ENCODE assay signal across 8 mouse cellular contexts in genomic region chr13:45966586-45966985, GRCm38 (mm10). TPM values are rescaled to one million over a fixed set of nuclear protein-coding genes. Genes with fewer than 3 reads are reported as not detected.
DNase-seq lines count a peak whose midpoint lies in the region; ATAC-seq and TF ChIP-seq lines count a peak whose summit lies in the region.

No protein-coding gene starts in this region.

- H3K4me3 ChIP-seq in CH12.LX (replicated peaks in 1 of 3; ENCODE audit: low read depth in 2 of 3, low read length in 2 of 3, poor library complexity in 1 of 3), result peak overlapping the region; percentile 36 to 84 (median 39)
- peak overlapping the region; percentile 87 for H3K4me3 ChIP-seq in limb, embryonic 14.5 days (replicated peaks; ENCODE audit: low read length)

- in situ Hi-C loops in CH12.LX (cut with MboI; ENCODE audit: low pct_ligation_motif_present, low pct_unique_long_range_greater_than_20kb, low sequenced_read_pairs), result loop anchor here (10.0 to 25.0 kb wide), 2 partner anchors 102 to 279 kb away; no protein-coding TSS in a partner anchor

- peak; percentile 70 for TF ChIP-seq RAD21 in CH12.LX (IDR thresholded peaks at IDR 0.05; ENCODE audit: low read depth, low read length)

- TF ChIP-seq POLR2A in CH12.LX (IDR thresholded peaks at IDR 0.05; ENCODE audit: low read depth, low read length), result no peak
- TF ChIP-seq POLR2A in limb, embryonic 14.5 days (IDR thresholded peaks at IDR 0.05; ENCODE audit: borderline replicate concordance, extremely low read depth, insufficient read depth, insufficient read length), result no peak

- DNase-seq in 3134 (ENCODE audit: extremely low read depth, insufficient read length, low spot score), result peak; percentile 38
- DNase-seq in CH12.LX (ENCODE audit: extremely low read depth), result peak; percentile 83
- DNase-seq in embryo, embryonic 9.5 days (ENCODE audit: extremely low spot score), result peak; percentile 40
- peak; percentile 29 for DNase-seq in heart, postnatal 4 days
- DNase-seq in limb, embryonic 14.5 days (ENCODE audit: low spot score), result peak; percentile 68
- DNase-seq in naive thymus-derived CD4-positive, alpha-beta T cell, adult 2 months (ENCODE audit: low read depth), result peak; percentile 70
- no peak for DNase-seq in ovary, postnatal 10 days (ENCODE audit: low spot score)
- no peak for DNase-seq in layer of hippocampus, postnatal 25 days (ENCODE audit: extremely low spot score in 1 of 2, low spot score in 1 of 2)

- H3K4me1 ChIP-seq in CH12.LX (ENCODE audit: control insufficient read depth in 1 of 2, insufficient read depth in 2 of 2), result peaks cover 8 to 45% of the 10 kb centered on the region in 2 experiments
- peaks cover 20% of the 10 kb centered on the region for H3K4me1 ChIP-seq in limb, embryonic 14.5 days (ENCODE audit: control insufficient read depth, insufficient read depth, low read length)

- 2% methylated on average over 14 of the region's 14 CpGs for WGBS in limb, embryonic 14.5 days

- no peak overlapping the region for H3K27ac ChIP-seq in CH12.LX (ENCODE audit: insufficient read depth, low read depth)
- H3K27ac ChIP-seq in limb, embryonic 14.5 days (replicated peaks; ENCODE audit: low read depth, low read length), result no peak overlapping the region

- H3K36me3 ChIP-seq in CH12.LX (replicated peaks in 1 of 2; ENCODE audit: control insufficient read depth in 1 of 2, insufficient read depth in 1 of 2, low read length in 1 of 2), result no peaks in the 10 kb centered on the region
- no peaks in the 10 kb centered on the region for H3K36me3 ChIP-seq in limb, embryonic 14.5 days (ENCODE audit: control insufficient read depth, insufficient read depth, low read length)

- peak; percentile 43 to 72; a peak in 3 of 4 replicates for TF ChIP-seq CTCF in CH12.LX (conservative IDR thresholded peaks at IDR 0.05 in 1 of 2, IDR thresholded peaks at IDR 0.05 in 1 of 2; ENCODE audit: low read depth in 2 of 2, low read length in 2 of 2)

- no peaks in the 10 kb centered on the region for H3K9me3 ChIP-seq in CH12.LX (replicated peaks; ENCODE audit: low read length)
- H3K9me3 ChIP-seq in limb, embryonic 14.5 days (ENCODE audit: control insufficient read depth, low read length), result no peaks in the 10 kb centered on the region

- TF ChIP-seq EP300 in CH12.LX (IDR thresholded peaks at IDR 0.05; ENCODE audit: low read length), result no peak

- H3K4me2 ChIP-seq in CH12.LX (ENCODE audit: insufficient read depth, low read depth, poor library complexity, severe bottlenecking), result peak overlapping the region; percentile 69
- peak overlapping the region; percentile 85 for H3K4me2 ChIP-seq in limb, embryonic 14.5 days (replicated peaks; ENCODE audit: low read depth, low read length, severe bottlenecking)

- H3K27me3 ChIP-seq in CH12.LX (replicated peaks), result no peaks in the 10 kb centered on the region
- H3K27me3 ChIP-seq in limb, embryonic 14.5 days (ENCODE audit: control insufficient read depth, insufficient read depth, low read length), result no peaks in the 10 kb centered on the region

- H3K79me2 ChIP-seq in CH12.LX (replicated peaks; ENCODE audit: control insufficient read depth, extremely low read depth, insufficient read depth, poor library complexity, severe bottlenecking), result peaks cover 29% of the 10 kb centered on the region

- H3K9ac ChIP-seq in CH12.LX (ENCODE audit: insufficient read depth, low read depth), result peak overlapping the region; percentile 58
- H3K9ac ChIP-seq in limb, embryonic 14.5 days (ENCODE audit: low read depth, low read length, severe bottlenecking), result no peak overlapping the region

- no peak for ATAC-seq in limb, embryonic 14.5 days (ENCODE audit: low FRiP score, low read depth)

- dilution Hi-C loops in CH12.LX (cut with MboI; ENCODE audit: extremely low pct_ligation_motif_present, extremely low pct_unique_long_range_greater_than_20kb, low sequenced_read_pairs), result no loop called here

TF ChIP-seq in CH12.LX, 34 proteins besides CTCF, POLR2A, EP300 and RAD21:
- TF ChIP-seq IRF4 (IDR thresholded peaks at IDR 0.05; ENCODE audit: low read depth, low read length) (peak; percentile 40; the same call in 1 of the 2 replicates), SMC3 (IDR thresholded peaks at IDR 0.05; ENCODE audit: low read depth, low read length) (peak; percentile 53), ETS1 (conservative IDR thresholded peaks at IDR 0.05; ENCODE audit: low read depth, low read length) (0 out of 2 replicates have a peak, but pooled peaks have one; percentile 26), CHD1 (IDR thresholded peaks at IDR 0.05; ENCODE audit: low read depth, low read length) (no peak), TBP (conservative IDR thresholded peaks at IDR 0.05; ENCODE audit: low read depth, low read length) (0 out of 2 replicates have a peak, but pooled peaks have one; percentile 12)

RNA-seq across cellular contexts. Expression of gene Atxn1, which starts 1.8 kb away (rescaled TPM):
- total RNA-seq in CH12.LX (2012; rRNA removed), result 13.1 and 13.6 TPM in 2 replicates
- 8.0 and 8.2 TPM in 2 replicates for total RNA-seq in CH12.LX (2014; rRNA removed)
- polyA plus RNA-seq in CH12.LX (2012; ENCODE audit: insufficient read length, low read depth), result 9.3 and 9.7 TPM in 2 replicates
- total RNA-seq in heart, postnatal 4 days (2021), result 10 to 100 TPM; 44.4 to 45.6 TPM
- polyA plus RNA-seq in limb, embryonic 14.5 days (2012; rRNA removed), result 5.3 and 6.4 TPM in 2 replicates
- polyA plus RNA-seq in limb, embryonic 14.5 days (2014; fragmentation: Nextera tagmentation; extraction: Ambion mirVana), result 3.3 and 3.4 TPM in 2 replicates
- 100 to 1,000 TPM; 112 to 115 TPM for total RNA-seq in layer of hippocampus, postnatal 25 days (2021)

Comparison
In these comparisons a context has a peak if more than half of its experiments do, and no peak if none do; other contexts are left out.
1. DNase-seq: peak in 3134 (single experiment), CH12.LX (single experiment), embryo, embryonic 9.5 days (single experiment), heart, postnatal 4 days (single experiment), limb, embryonic 14.5 days (single experiment) and naive thymus-derived CD4-positive, alpha-beta T cell, adult 2 months (single experiment); none in ovary, postnatal 10 days (single experiment) and layer of hippocampus, postnatal 25 days (0 of 2).